Mouse (Mus musculus) cortical plate, adult 2 months (tissue): ENCODE data around the gene Thtpa. TPM values are rescaled to one million over a fixed set of nuclear protein-coding genes. Genes with fewer than 3 reads are reported as not detected.
A peak's percentile ranks its signal among the peaks of the same experiment; 100 is the strongest.

ENCODE experiments used
- H3K27ac ChIP-seq: fragments of 200-500 bp; 2 replicates; pipeline ENCODE4 v1.5.1; 2012; ENCODE audit warnings: low read length, control low read depth, inconsistent platforms; ENCODE audit not compliant: insufficient read depth
- H3K4me1 ChIP-seq: fragments of 200-500 bp; 2 replicates; pipeline ENCODE4 v1.6.1; 2011; ENCODE audit warnings: low read length; ENCODE audit not compliant: control insufficient read depth, insufficient read depth
- H3K4me3 ChIP-seq: fragments of 200-500 bp; 2 replicates; pipeline ENCODE4 v1.5.1; 2011; ENCODE audit warnings: mild to moderate bottlenecking, low read length, control low read depth; ENCODE audit not compliant: insufficient read depth
- CTCF ChIP-seq: fragments of 200-500 bp; IDR thresholded peaks from 2 replicates; pipeline ENCODE4 v1.5.1; 2011; ENCODE audit warnings: mild to moderate bottlenecking, control low read depth, low read length; ENCODE audit not compliant: insufficient read depth; ENCODE audit errors: extremely low read depth
- POLR2A ChIP-seq: fragments of 200-500 bp; IDR thresholded peaks from 2 replicates; pipeline ENCODE4 v1.6.1; 2011; ENCODE audit warnings: mild to moderate bottlenecking, low read length, control low read depth; ENCODE audit not compliant: insufficient read depth; ENCODE audit errors: extremely low read depth
- polyA plus RNA-seq: library from polyadenylated mRNA; depleted of rRNA; stranded (reverse); fragments of >200 nt; gene quantifications from 2 replicates; pipeline ENCODE4 v1.2.3, GENCODE M21; 2012

The Thtpa gene
- polyA plus RNA-seq, 1 experiment, result 13.8 TPM

DNA sequence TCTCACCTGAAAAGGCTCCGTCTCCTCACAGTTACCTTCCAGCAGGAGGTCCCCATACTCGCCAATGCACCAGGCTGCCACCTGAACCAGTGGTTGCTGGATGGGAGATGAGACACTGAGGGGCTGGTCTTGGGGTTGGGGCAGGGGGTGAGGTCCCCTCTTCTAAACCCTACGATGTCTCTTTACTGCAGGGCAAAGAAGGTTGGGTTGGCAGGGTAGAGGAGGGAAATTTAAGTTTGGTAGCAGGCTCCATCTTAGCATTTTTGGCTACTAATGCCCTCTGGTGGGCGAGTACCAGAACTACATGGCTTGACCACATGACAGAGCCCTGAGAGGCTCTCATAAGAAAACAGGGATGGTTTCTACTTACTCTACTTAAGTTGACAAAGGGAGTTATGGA lies 7.0 kb downstream of the Thtpa start:
- Histone ChIP-seq H3K4me1 (peaks cover 1% of the 10 kb centered on the region; the same call in 1 of the 2 replicates), H3K4me3 (no peak overlapping the region), H3K27ac (no peak overlapping the region)
- TF ChIP-seq CTCF, result peak; percentile 83
- no peak for TF ChIP-seq POLR2A

DNA sequence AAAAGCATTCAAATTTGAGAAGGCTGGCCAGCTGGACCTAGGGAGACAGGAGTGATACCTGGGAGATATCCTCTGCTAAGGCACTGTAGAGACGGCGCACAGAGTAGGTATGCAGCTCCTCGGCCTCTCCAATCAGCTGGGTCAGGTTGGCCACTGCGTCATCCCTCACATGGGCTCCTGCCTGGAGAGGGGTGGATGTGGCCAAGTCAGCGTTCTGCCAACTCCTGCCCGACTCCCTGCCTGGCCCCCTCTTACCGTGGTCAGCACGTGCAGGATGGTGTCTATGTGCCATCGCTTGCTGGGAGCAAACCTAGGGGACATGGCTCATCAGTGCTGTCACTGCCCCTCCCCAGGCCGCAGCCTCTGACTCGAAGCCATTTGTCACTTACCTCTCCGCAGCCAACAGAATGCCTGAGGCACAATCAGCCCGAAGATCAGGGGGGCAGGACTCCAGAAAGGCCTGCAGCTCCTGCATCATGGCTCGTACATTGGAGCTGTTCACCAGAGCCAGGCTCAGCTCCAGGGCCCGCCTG lies 7.7 kb downstream of the Thtpa start:
- H3K4me3 ChIP-seq, result no peak overlapping the region
- no peaks in the 10 kb centered on the region; the same call in 1 of the 2 replicates for H3K4me1 ChIP-seq
- TF ChIP-seq POLR2A (no peak), CTCF (no peak)
- H3K27ac ChIP-seq, result no peak overlapping the region

DNA sequence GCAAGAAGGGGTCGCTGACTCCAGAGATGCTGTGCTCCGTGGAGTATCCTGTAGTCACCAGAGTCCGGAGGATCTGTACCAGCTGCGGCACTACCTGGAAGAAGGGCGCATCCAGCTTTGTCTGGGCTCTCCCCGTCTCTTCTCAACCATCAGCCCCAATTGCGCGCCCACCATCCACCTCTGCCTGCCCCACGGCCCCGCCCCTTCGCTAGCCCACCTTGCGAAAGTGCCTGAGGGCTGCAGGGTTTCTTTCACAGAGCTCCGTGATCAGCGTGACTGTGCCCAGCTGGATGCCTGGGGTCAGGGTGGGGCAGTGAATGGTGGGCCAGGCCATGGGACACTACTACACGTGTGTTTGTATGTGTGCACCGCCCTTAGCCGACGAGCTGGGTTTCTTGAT lies 9.8 kb downstream of the Thtpa start:
- TF ChIP-seq CTCF (no peak), POLR2A (no peak)
- H3K4me3 ChIP-seq, result no peak overlapping the region
- peaks cover 3% of the 10 kb centered on the region for H3K4me1 ChIP-seq
- H3K27ac ChIP-seq, result no peak overlapping the region

DNA sequence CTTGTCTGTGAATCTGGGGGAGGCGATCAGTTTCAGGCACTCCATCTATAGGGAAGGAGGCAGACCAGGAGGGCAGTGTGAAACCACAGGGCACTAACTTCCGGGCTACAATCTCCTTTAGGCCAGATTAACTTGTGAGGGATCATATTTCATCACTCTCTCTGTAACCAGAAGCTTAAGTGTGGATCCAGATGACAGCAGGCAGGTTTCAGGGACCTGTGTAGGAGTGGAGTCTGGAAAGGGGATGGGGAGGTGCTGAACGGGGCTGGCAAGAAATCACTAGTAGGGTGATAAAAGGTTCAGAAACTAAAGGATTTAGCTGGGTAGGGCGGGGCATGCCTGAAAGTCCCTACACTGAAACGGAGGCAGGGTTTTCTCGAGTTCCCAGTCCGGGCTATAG lies 10.8 kb downstream of the Thtpa start:
- TF ChIP-seq POLR2A, result peak; percentile 3; the same call in 1 of the 2 replicates
- no peak for TF ChIP-seq CTCF
- Histone ChIP-seq H3K27ac (no peak overlapping the region; the same call in 1 of the 2 replicates), H3K4me3 (peak overlapping the region; percentile 31; the same call in 1 of the 2 replicates)

DNA sequence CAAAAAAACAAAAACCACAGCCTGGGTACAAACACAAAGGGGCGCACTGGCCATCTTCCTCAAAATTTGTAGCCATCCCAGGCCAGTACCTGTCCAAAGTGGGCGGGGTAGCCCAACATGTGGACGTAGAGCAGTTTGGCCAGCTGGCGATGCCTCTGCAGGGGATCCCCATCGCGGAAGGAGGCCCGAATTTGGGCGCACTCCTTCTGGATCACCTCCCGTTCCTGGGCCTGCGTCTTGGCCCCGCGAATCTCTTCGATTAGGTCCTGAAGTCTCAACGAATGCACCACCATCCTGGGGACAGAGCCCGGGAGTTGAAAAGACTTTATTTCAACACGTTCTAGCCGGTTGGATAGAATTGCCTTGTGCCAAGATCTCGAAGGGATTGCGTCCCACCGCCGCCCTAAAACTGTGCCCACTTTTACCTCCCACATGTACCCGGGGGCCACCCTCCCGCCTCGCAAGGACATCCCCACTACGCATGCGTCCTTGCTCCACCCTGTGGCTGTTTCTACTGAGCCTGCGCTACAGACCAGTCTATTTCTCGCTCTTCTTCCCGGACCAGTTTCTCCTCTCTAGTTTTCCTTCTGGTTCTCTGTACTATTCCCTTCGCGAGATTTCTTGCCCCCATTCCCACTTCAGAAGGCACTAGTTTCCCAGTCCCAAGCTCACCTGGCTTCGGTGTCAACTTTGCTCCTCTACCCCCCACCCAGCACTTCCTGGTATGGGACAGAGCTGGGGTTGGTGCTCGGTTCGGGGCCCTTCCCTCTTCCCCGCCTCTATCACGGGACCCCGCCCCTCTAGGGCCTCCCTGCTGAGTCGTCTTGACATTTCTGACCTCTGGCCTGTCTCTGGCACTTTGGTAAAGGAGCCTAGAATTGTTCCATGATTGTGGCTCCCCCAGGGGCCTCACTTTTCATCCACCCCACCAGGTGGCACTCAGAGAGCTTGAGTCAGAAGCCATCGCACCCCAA lies 11.5 kb downstream of the Thtpa start, which contains the start of gene Ap1g2:
Ap1g2 (minus strand) TSS at position 758 of the 974 bp plus-strand sequence.
- Histone ChIP-seq H3K4me1 (peaks cover 5% of the 10 kb centered on the region), H3K4me3 (peak within 1 kb of the TSS; percentile 31)
- TF ChIP-seq CTCF, result 0 out of 2 replicates have a peak, but pooled peaks have one; percentile 28
- peak; percentile 91 for TF ChIP-seq POLR2A

More for the DNA sequence above, 10.8 kb downstream of the Thtpa start:
- H3K4me1 ChIP-seq, result peaks cover 5% of the 10 kb centered on the region

DNA sequence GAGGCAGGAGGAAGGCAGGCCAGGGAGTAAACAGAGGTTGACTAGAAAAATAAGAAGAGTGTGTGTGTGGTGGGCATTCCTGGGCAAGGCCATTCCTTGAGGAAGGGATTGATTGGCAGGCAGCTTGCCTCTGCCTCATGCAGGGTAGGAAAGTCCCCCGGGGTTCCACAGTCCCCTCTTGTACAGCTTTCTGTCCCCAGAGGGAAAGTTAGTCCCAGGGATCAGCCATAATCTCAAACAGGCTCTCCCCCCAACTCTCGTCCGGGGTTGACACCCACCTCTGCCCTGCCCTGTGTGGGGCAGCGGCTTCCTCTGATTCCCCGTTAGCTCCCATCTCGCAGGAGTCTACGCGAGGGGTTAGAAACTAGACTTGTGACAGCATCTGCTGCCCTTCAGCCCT lies 12.4 kb downstream of the Thtpa start:
- peak overlapping the region; percentile 33; the same call in 1 of the 2 replicates for H3K27ac ChIP-seq
- H3K4me1 ChIP-seq, result peaks cover 8% of the 10 kb centered on the region
- no peak for TF ChIP-seq CTCF
- no peak for TF ChIP-seq POLR2A

More for the DNA sequence above, 11.5 kb downstream of the Thtpa start, which contains the start of gene Ap1g2:
- H3K27ac ChIP-seq, result peak within 1 kb of the TSS; percentile 33

DNA sequence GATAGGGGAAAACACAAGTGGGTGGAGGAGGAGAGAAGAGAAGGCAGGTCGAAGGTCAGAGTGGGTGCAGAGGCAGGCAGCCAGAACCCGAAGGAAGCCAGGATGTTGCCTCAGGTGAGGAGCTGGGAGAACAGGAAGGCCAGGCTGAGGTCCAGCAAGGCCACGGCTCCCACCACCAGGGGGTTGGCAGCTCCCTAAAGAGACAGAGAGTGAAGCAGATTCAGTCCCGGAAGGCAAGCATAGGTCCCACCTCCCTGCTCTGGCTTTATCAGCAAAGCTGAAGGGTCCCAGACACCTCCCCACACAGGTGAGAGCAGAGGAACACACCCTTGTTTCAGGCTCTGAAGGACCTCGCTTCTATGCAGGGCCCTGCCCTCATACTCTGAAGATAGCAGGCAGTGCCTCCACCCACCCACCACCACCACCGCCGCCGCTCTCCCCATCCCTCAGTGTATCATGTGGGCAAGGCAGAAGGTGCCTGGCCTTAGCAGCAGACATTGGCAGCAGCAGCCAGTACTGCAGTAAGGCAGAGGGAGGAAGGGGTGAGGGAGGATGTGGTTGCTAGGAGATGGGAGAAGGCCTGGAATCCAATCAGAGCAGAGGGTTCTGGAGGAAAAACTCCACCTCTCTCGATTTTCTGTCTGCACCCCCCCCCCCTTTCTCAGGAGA lies 13.8 kb downstream of the Thtpa start:
- Histone ChIP-seq H3K4me1 (peaks cover 9% of the 10 kb centered on the region), H3K4me3 (no peak overlapping the region), H3K27ac (peak overlapping the region; percentile 83)
- TF ChIP-seq CTCF (no peak), POLR2A (peak; percentile 69; the same call in 1 of the 2 replicates)

More for the DNA sequence above, 12.4 kb downstream of the Thtpa start:
- H3K4me3 ChIP-seq, result no peak overlapping the region

DNA sequence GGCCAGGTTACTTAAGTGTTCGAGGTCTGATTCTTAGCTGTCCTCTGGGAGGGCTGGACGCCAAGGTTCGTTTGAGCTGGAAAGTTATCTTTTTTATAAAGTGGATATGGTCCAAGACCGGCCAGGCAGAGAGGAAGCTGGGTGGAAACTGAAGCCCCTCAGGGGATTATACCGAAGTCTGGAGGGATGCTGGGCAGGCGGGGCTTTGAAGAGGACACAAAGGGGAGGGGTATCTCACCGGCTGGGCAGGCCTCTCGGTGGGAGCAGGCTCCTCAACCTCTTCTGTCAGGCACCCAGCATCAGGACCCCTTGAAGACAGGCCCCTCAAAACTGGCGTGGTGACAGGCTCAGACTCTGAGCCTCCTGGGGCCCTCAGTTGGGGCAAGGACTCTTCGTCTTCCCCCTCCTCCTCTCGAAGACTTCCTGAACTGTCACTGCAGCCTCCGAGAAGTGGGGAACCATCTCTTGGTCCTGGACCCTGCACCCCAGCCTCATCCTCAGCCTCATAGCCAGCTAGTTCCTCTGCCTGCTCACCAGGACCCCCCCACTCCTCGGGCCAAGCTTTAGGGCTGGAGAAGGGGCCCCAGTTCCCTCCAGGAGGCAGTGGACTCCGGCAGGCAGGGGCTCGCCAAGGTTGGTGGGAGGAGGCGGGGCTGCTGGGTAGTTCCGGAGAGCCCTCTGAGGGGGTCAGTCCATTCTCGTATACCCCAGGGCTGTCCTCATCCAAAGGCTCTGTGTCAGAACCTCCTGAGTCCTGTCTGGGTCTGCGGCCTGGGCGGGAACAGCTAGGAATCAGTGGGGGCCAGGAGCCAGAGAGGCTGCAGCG lies 14.7 kb downstream of the Thtpa start:
- no peak overlapping the region for H3K4me3 ChIP-seq
- H3K4me1 ChIP-seq, result peaks cover 9% of the 10 kb centered on the region
- H3K27ac ChIP-seq, result peak overlapping the region; percentile 58
- TF ChIP-seq POLR2A (no peak), CTCF (no peak)
